Mouse (Mus musculus) brain, embryonic 14.5 days (tissue): ENCODE measurements around the gene 2310034G01Rik. TPM values are rescaled to one million over a fixed set of nuclear protein-coding genes. Genes with fewer than 3 reads are reported as not detected.
A peak's percentile ranks its signal among the peaks of the same experiment; 100 is the strongest.

Experiments used
- DNase-seq: peaks from one replicate; pipeline ENCODE4 v3.0.0-alpha.2; 2011; ENCODE audit warnings: low read depth
- CTCF ChIP-seq: fragments of 200-500 bp; IDR thresholded peaks from 2 replicates; pipeline ENCODE4 v1.5.1; 2012; ENCODE audit warnings: inconsistent platforms, mild to moderate bottlenecking, moderate library complexity, borderline replicate concordance; ENCODE audit not compliant: insufficient read depth, insufficient read length; ENCODE audit errors: extremely low read depth
- POLR2A ChIP-seq: fragments of 200-500 bp; IDR thresholded peaks from 2 replicates; pipeline ENCODE4 v1.6.1; 2012; ENCODE audit warnings: mild to moderate bottlenecking, inconsistent platforms, borderline replicate concordance; ENCODE audit not compliant: poor library complexity, insufficient read depth, insufficient read length, severe bottlenecking; ENCODE audit errors: extremely low read depth
- polyA plus RNA-seq: library from polyadenylated mRNA; depleted of rRNA; stranded (reverse); fragments of >200 nt; gene quantifications from 2 replicates; pipeline ENCODE4 v1.2.3, GENCODE M21; 2012

2310034G01Rik gene
- polyA plus RNA-seq, 1 experiment, result 2.1 TPM

- no peak for TF ChIP-seq CTCF
- no peak for TF ChIP-seq POLR2A
- no peak for DNase-seq
These were observed 552 bp downstream of the 2310034G01Rik start for GRCm38 (mm10) chr19:46349550-46349949.

- DNase-seq, result peak; percentile 94
- TF ChIP-seq POLR2A, result peak; percentile 84
- TF ChIP-seq CTCF, result no peak
These were observed 1.2 kb downstream of the 2310034G01Rik start for GRCm38 (mm10) chr19:46348761-46349458.

- DNase-seq, result no peak
- no peak for TF ChIP-seq CTCF
- TF ChIP-seq POLR2A, result no peak
These were observed 2.0 kb downstream of the 2310034G01Rik start for GRCm38 (mm10) chr19:46347936-46348668.

GRCm38 (mm10) chr19:46347146-46347545 lies 3.0 kb downstream of the 2310034G01Rik start:
- TF ChIP-seq CTCF, result no peak
- no peak for TF ChIP-seq POLR2A
- DNase-seq, result no peak

- TF ChIP-seq CTCF (no peak), POLR2A (no peak)
These were observed 5.2 kb downstream of the 2310034G01Rik start for GRCm38 (mm10) chr19:46344710-46345419.

GRCm38 (mm10) chr19:46339287-46339971 lies 10.7 kb downstream of the 2310034G01Rik start:
- TF ChIP-seq CTCF (no peak), POLR2A (no peak)
- DNase-seq, result peak; percentile 84

More at GRCm38 (mm10) chr19:46344710-46345419, 5.2 kb downstream of the 2310034G01Rik start:
- DNase-seq, result no peak

- DNase-seq, result no peak
- TF ChIP-seq POLR2A, result no peak
- no peak for TF ChIP-seq CTCF
These were observed 11.2 kb downstream of the 2310034G01Rik start for GRCm38 (mm10) chr19:46338942-46339286.

- TF ChIP-seq CTCF (peak; percentile 63), POLR2A (peak; percentile 35; the same call in 1 of the 2 replicates)
- DNase-seq, result peak; percentile 99
These were observed 11.7 kb downstream of the 2310034G01Rik start, which contains the start of gene Cuedc2 for GRCm38 (mm10) chr19:46338331-46338936. Gene Cuedc2, minus strand, starts transcription at chr19:46338702.

- no peak for DNase-seq
- TF ChIP-seq CTCF (no peak), POLR2A (no peak)
These were observed 12.3 kb downstream of the 2310034G01Rik start for GRCm38 (mm10) chr19:46337719-46338330.

- DNase-seq, result no peak
- TF ChIP-seq CTCF (no peak), POLR2A (no peak)
These were observed 16.2 kb downstream of the 2310034G01Rik start for GRCm38 (mm10) chr19:46333906-46334305.
